Mouse (Mus musculus) lung, embryonic 15.5 days (tissue): Measurements from ENCODE around the gene Fcrlb. TPM values are rescaled to one million over a fixed set of nuclear protein-coding genes. Genes with fewer than 3 reads are reported as not detected.

Source experiments
- ATAC-seq: fragments of 200-750 bp; cut with Nextera tagmentation; 2 replicates; pipeline ENCODE4 v1.8.0; 2017; ENCODE audit warnings: moderate number of reproducible peaks, borderline replicate concordance; ENCODE audit not compliant: low FRiP score, low TSS enrichment; ENCODE audit errors: extremely low read depth
- H3K27ac ChIP-seq: fragments of 300-500 bp; sonication (generic); 2 replicates; pipeline ENCODE4 v1.5.1; 2015; ENCODE audit warnings: moderate library complexity, mild to moderate bottlenecking, inconsistent platforms
- H3K27me3 ChIP-seq: fragments of 300-500 bp; sonication (generic); 2 replicates; pipeline ENCODE4 v1.6.1; 2015; ENCODE audit warnings: inconsistent platforms
- H3K36me3 ChIP-seq: fragments of 300-500 bp; sonication (generic); 2 replicates; pipeline ENCODE4 v1.6.1; 2015; ENCODE audit warnings: inconsistent platforms
- H3K4me1 ChIP-seq: fragments of 300-500 bp; sonication (generic); 2 replicates; pipeline ENCODE4 v1.6.1; 2015; ENCODE audit warnings: inconsistent platforms
- H3K4me2 ChIP-seq: fragments of 300-500 bp; sonication (generic); 2 replicates; pipeline ENCODE4 v1.6.1; 2015; ENCODE audit warnings: inconsistent platforms, mild to moderate bottlenecking, moderate library complexity
- H3K4me3 ChIP-seq: fragments of 300-500 bp; sonication (generic); 2 replicates; pipeline ENCODE4 v1.5.1; 2015; ENCODE audit warnings: mild to moderate bottlenecking, inconsistent platforms
- H3K9ac ChIP-seq: fragments of 300-500 bp; sonication (generic); 2 replicates; pipeline ENCODE4 v1.6.1; 2015; ENCODE audit warnings: inconsistent platforms
- H3K9me3 ChIP-seq: fragments of 300-500 bp; sonication (generic); 2 replicates; pipeline ENCODE4 v1.6.1; 2016; ENCODE audit warnings: inconsistent platforms
- WGBS: fragments of 180-500 bp; shearing (Covaris S2); methylation state at CpG from one replicate; pipeline ENCODE4 v1.1.7; 2015; 5-methylcytosine and 5-hydroxymethylcytosine counted together
- polyA plus RNA-seq: library from polyadenylated mRNA; unstranded; fragments of >200 nt; fragmentation: Nextera tagmentation; extraction: Ambion mirVana; gene quantifications from 2 replicates; pipeline ENCODE4 v1.2.1, GENCODE M21; 2015

Fcrlb gene
- polyA plus RNA-seq, 1 experiment from 2014 or later: not detected

DNA sequence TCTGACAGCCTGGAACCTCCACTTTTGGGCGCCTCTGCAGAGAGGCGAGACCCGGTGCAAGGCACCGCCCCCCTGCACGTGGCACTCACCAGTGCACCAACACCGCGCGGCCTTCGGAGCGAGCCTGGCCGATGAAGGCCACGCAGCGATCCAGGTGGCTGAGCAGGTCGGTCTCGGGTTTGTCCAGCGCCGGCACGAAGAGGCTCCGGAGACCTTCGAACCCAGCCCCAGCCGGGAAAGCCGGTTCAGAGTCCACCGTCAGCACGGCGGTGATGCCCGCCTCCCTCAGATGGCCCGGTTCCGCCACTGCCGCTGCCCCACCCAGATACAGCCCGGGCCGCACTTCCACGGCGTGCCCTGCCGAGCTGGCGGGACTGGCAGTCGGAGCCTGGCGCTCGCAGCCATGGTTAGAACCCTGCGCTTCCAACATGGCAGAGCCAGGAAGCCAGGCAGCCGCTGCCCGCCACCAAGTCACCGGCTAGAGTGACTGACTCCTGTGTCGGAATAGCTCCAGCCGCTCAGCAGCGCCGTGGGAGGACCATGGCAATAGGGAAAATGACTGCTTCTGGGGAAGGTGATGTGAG, 27.7 kb downstream of the Fcrlb start, which contains the start of the genes Gm26620 and Dusp12:
TSS of gene Gm26620 (plus strand) at position 88 of the 584 bp plus-strand sequence.
TSS of gene Dusp12 (minus strand) at position 563 of the 584 bp plus-strand sequence.
- H3K4me1 ChIP-seq: peaks cover 7% of the 10 kb centered on the region
- peak within 1 kb of the TSS; percentile 82 for H3K9ac ChIP-seq
- peak; percentile 91 for ATAC-seq

DNA sequence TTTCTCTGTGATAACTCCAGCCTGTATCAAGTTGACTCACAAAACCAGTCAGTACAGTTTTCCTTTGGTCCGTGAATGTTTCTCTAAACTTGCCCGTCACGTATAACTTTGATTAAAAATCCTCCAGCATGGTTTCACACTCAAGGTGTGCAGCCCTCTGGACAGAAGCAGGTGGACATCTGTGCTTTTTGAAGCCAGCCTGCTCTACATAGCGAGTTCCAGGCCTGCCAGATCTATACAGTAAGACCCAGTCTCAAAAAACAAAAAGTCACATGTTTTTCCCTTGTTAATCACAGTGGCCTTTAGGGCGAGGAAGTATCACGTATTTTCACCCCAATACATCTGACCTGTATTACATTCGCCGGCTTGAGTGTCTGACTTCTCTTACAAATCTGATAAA, 28.4 kb downstream of the Fcrlb start:
- no peak for ATAC-seq
- Histone ChIP-seq H3K27ac (no peak overlapping the region), H3K27me3 (no peaks in the 10 kb centered on the region), H3K4me1 (peaks cover 7% of the 10 kb centered on the region), H3K9ac (peak overlapping the region; percentile 82), H3K36me3 (peaks cover 15% of the 10 kb centered on the region), H3K9me3 (no peaks in the 10 kb centered on the region), H3K4me3 (peak overlapping the region; percentile 88), H3K4me2 (peak overlapping the region; percentile 82)
- WGBS: 11% methylated on average over 8 of the region's 8 CpGs

More for the DNA sequence above, 27.7 kb downstream of the Fcrlb start, which contains the start of the genes Gm26620 and Dusp12:
- Histone ChIP-seq H3K4me2 (peak within 1 kb of the TSS; percentile 82), H3K27ac (peak within 1 kb of the TSS; percentile 74), H3K36me3 (peaks cover 11% of the 10 kb centered on the region), H3K4me3 (peak within 1 kb of the TSS; percentile 88), H3K27me3 (no peaks in the 10 kb centered on the region), H3K9me3 (no peaks in the 10 kb centered on the region)
- WGBS: under 1% methylated on average over 46 of the region's 46 CpGs

DNA sequence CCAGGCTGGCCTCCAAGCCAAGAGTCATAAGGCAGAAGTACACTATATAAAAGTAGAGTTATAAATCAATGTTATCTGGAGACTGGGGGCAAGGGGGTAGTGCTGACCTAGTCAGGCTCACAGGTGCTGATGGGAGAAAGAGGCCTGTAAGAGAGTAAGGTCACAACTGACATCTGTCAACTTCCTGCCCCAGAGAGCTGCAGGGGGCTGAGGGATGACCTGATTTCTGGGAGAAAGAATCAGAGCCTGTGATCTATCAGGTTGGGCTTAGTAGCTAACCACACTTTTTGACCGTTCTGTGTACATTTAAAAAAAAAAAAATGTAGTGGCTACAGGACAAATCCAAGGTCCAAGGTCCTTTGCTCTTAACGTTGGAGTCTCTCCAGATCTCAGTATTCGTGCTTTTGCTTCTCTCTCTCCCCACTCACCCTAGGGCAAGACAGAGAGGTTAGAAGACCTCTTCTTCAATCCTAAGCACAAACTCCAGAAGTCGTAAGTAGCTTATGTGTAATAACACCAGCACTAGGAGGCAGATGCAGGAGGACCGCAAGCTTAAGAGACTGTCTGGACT, 29.7 kb downstream of the Fcrlb start:
- WGBS: 64% methylated on average over 5 of the region's 5 CpGs
- H3K4me1 ChIP-seq: peaks cover 7% of the 10 kb centered on the region
- no peak overlapping the region for H3K4me3 ChIP-seq
- no peak overlapping the region for H3K9ac ChIP-seq
- no peaks in the 10 kb centered on the region for H3K27me3 ChIP-seq
- no peak overlapping the region for H3K4me2 ChIP-seq
- no peaks in the 10 kb centered on the region for H3K9me3 ChIP-seq
- no peak for ATAC-seq
- H3K36me3 ChIP-seq: peaks cover 24% of the 10 kb centered on the region
- H3K27ac ChIP-seq: no peak overlapping the region

DNA sequence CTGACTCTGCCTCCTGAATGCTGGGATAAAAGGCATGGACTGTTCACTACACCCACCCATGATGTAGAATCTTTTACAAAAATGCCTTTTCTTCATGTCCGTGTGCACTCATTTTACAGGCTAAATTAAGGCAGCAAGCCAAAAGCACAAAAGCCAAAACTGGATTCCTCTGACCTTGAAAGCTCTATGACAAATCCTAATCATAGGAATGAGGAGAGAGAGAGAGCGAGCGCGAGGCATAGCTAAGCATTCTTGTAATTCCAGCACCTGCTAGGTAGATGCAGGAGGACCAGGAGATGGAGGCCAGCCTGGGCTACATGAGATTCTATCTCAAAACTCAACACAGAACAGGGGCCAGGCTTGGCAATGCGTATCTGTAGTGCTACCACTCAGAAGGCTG, 35.8 kb downstream of the Fcrlb start:
- no peaks in the 10 kb centered on the region for H3K4me1 ChIP-seq
- 87% methylated on average over 5 of the region's 5 CpGs for whole genome bisulfite sequencing
- H3K9me3 ChIP-seq: no peaks in the 10 kb centered on the region
- H3K27ac ChIP-seq: no peak overlapping the region
- H3K9ac ChIP-seq: no peak overlapping the region
- H3K27me3 ChIP-seq: no peaks in the 10 kb centered on the region
- H3K4me2 ChIP-seq: no peak overlapping the region
- no peak overlapping the region for H3K4me3 ChIP-seq
- peaks cover 52% of the 10 kb centered on the region for H3K36me3 ChIP-seq
- ATAC-seq: no peak

DNA sequence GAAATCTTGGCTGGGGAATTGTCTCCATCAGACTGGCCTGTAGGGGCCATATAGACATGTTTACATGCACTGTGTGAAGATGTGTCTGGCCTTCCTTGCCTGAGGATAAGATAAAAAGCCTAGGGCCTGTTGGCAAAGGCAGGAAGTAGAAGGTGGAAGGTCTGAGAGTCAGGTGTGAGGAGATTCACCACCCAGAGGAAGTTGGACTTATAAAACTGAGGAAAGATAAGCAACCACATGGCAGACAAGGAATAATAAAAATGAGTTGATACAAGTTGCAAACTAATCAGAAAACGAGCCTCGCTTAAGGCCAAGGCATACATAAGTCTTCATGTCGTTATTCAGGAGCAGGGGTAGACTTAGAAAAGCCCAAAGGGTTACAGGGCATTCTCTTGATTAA, 37.1 kb downstream of the Fcrlb start:
- H3K27me3 ChIP-seq: no peaks in the 10 kb centered on the region
- no peaks in the 10 kb centered on the region for H3K9me3 ChIP-seq
- H3K4me2 ChIP-seq: no peak overlapping the region
- no peak overlapping the region for H3K27ac ChIP-seq
- H3K9ac ChIP-seq: no peak overlapping the region
- no peak for ATAC-seq
- peaks cover 46% of the 10 kb centered on the region for H3K36me3 ChIP-seq
- H3K4me3 ChIP-seq: no peak overlapping the region
- no peaks in the 10 kb centered on the region for H3K4me1 ChIP-seq
- WGBS: 68% methylated on average over 3 of the region's 3 CpGs

DNA sequence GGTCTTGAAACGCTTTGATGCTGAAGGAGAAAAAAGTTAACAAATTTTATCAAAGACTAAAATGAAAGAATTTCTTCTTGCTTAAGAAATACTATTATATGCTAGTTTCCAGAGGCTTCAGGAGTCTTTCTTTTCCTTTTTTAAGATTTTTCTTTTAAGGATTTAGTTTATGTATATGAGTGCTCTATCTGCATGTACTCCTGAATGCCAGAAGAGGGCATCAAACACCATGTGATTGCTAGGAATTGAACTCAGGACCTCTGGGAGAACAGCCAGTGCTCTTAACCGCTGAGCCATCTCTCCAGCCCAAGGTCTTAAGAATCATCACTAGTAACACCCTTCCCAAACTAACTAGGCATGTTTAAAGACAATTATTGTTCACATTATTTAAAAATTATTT, 40.8 kb downstream of the Fcrlb start:
- no peak overlapping the region for H3K9ac ChIP-seq
- WGBS: 92% methylated on average over 2 of the region's 2 CpGs

DNA sequence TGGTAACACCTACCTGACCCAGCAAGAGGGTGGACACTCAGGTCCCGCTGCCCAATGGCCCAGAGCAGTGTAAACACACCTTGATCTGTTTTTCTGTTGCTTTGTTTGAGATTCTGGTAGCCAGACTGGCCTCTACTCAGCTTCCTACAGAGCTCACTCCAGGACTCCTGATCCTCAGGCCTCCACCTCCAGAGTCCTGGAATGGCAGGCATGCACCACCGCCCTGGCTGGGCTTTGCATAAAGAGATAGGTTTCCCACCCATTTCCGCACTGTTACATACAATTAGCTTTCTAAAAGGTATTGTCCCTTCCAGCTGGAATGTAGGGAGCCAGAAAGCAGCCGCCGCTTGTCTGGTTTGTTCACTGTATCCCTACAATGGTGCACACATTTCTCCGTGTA, 41.3 kb downstream of the Fcrlb start:
- 85% methylated on average over 6 of the region's 6 CpGs for WGBS

More for the DNA sequence above, 40.8 kb downstream of the Fcrlb start:
- no peak for ATAC-seq
- H3K27me3 ChIP-seq: no peaks in the 10 kb centered on the region
- H3K27ac ChIP-seq: no peak overlapping the region
- no peak overlapping the region for H3K4me3 ChIP-seq
- H3K4me2 ChIP-seq: no peak overlapping the region
- peaks cover 27% of the 10 kb centered on the region for H3K36me3 ChIP-seq
- no peaks in the 10 kb centered on the region for H3K9me3 ChIP-seq
- peaks cover under 1% of the 10 kb centered on the region for H3K4me1 ChIP-seq

DNA sequence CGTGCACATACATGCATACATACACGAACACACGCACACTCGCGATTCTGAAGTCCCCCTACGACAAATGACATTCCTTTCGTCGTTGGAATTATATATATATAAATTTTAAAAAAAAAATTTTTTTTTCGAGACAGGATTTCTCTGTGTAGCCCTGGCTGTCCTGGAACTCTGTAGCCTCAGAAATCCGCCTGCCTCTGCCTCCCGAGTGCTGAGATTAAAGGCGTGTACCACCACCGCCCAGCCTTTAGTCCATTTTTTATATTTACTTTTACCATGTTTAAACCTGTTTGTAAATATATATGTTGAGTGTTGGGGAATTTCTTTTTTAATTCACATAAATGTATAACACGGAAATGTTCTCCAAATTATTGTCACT, 43.8 kb downstream of the Fcrlb start:
- Histone ChIP-seq H3K36me3 (peaks cover 11% of the 10 kb centered on the region), H3K9me3 (no peaks in the 10 kb centered on the region), H3K9ac (peak overlapping the region; percentile 79), H3K4me3 (peak overlapping the region; percentile 84), H3K4me1 (peaks cover 8% of the 10 kb centered on the region), H3K27me3 (no peaks in the 10 kb centered on the region), H3K4me2 (peak overlapping the region; percentile 58), H3K27ac (no peak overlapping the region)
- WGBS: 14% methylated on average over 14 of the region's 14 CpGs
- ATAC-seq: no peak

More for the DNA sequence above, 41.3 kb downstream of the Fcrlb start:
- ATAC-seq: no peak
- Histone ChIP-seq H3K36me3 (peaks cover 22% of the 10 kb centered on the region), H3K9ac (no peak overlapping the region), H3K4me2 (no peak overlapping the region), H3K4me3 (no peak overlapping the region), H3K27ac (no peak overlapping the region), H3K9me3 (no peaks in the 10 kb centered on the region), H3K4me1 (peaks cover 6% of the 10 kb centered on the region), H3K27me3 (no peaks in the 10 kb centered on the region)

DNA sequence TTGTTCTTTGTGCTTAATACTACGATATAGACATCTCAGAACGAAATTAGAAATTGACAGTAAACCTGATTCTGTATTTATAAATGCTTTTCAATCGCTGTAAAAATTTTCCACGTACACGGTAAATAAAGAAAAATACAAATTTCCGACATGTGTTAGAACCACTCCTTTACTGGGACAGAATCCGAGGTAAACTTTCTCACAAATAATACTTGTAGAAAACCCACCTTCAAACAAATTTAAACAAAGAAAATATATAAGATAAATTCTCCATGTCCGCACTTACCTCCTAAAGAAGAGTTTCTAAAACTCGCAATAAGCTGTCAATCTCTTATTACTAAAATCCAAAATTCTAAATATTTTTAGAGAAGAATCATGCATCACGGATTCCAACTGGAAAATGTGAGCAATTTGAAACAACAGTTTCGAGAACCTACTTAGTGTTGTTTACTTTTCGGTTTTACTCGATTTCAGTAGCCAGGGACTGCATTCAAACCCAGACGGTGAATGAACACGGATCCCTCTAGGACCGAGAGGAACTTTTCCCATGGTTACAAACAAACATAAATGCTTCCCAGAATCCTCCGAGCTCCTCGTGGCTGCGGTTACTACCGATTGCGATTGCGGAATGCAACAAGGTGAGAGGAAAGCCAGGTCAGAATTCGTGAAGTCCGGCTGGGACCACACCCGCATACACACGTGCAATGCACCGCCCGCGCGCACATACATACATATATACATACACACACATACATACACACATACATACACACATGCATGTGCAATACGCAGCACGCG, 44.4 kb downstream of the Fcrlb start:
- Histone ChIP-seq H3K4me3 (peak overlapping the region; percentile 84), H3K36me3 (peaks cover 7% of the 10 kb centered on the region), H3K9me3 (no peaks in the 10 kb centered on the region), H3K4me1 (peaks cover 8% of the 10 kb centered on the region), H3K9ac (peak overlapping the region; percentile 79), H3K27ac (peak overlapping the region; percentile 71), H3K27me3 (no peaks in the 10 kb centered on the region), H3K4me2 (peak overlapping the region; percentile 58)
- peak; percentile 88 for ATAC-seq
- WGBS: under 1% methylated on average over 33 of the region's 33 CpGs

DNA sequence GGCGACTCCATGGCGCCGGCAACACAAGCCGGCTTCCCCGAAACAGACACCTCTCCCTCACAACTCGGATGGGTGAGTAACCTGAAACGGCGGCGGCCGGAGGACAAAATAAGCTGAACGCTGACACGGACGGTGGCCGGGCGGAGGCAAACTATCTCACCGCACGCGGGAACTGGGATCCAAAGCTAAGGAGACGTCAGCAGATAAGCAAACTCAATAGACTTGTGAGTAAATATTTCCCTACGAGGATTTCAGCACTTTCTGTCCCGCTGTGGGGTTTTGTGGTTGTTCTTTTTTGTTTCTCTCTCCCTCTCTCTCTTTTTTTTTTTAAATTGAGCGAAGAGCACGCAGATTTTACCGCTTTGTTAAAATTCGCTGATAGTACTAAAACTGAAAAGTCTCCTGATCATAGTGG, 45.0 kb downstream of the Fcrlb start, which contains the start of gene Atf6:
TSS of gene Atf6 (minus strand) at position 81 of the 415 bp plus-strand sequence.
- Histone ChIP-seq H3K9ac (peak within 1 kb of the TSS; percentile 79), H3K27me3 (no peaks in the 10 kb centered on the region), H3K36me3 (peaks cover 7% of the 10 kb centered on the region), H3K4me2 (peak within 1 kb of the TSS; percentile 58), H3K4me3 (peak within 1 kb of the TSS; percentile 84), H3K9me3 (no peaks in the 10 kb centered on the region), H3K4me1 (peaks cover 8% of the 10 kb centered on the region), H3K27ac (peak within 1 kb of the TSS; percentile 71)
- ATAC-seq: peak; percentile 85
- under 1% methylated on average over 25 of the region's 25 CpGs for WGBS

DNA sequence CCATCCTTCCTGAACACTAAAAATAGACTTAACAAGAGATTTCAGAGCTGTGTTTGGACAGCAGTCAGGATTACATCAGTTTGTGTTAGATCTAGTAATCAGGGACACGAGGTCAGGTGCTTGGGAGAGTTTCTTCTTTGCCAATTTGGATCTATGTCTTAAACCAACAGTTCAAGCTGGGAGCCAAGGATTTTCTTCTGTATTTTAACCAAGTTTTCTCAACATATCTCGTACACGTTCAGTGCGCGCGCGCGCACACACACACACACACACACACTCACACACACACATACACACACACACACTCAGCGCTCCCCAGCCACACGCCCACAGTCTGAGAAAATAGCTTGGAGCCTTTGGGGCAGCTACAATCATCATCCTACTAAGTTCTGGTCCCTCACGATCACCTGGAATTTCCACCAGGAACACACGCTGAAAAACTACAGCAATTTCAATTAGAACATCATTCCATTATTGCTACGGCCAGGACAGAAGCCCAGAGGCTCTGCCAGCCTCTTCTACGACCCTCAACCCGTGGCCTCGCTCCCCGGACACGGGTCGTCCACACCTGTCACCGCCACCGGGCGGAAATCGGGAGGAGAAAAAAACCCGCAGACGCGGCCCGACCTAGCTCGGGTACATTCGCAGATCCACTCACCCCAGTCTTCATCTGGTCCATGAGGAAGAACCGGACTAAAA, 45.6 kb downstream of the Fcrlb start:
- H3K27me3 ChIP-seq: no peaks in the 10 kb centered on the region
- H3K9ac ChIP-seq: peak overlapping the region; percentile 79
- H3K4me3 ChIP-seq: peak overlapping the region; percentile 84
- H3K36me3 ChIP-seq: peaks cover 5% of the 10 kb centered on the region
- H3K4me2 ChIP-seq: peak overlapping the region; percentile 58
- ATAC-seq: no peak; the same call in 1 of the 2 replicates
- H3K4me1 ChIP-seq: peaks cover 8% of the 10 kb centered on the region
- no peaks in the 10 kb centered on the region for H3K9me3 ChIP-seq
- peak overlapping the region; percentile 71 for H3K27ac ChIP-seq
- WGBS: 3% methylated on average over 30 of the region's 30 CpGs
